Mouse (Mus musculus) right cerebral cortex, postnatal 10 days (tissue): ENCODE data around the gene Cln5.

Experiments used
- DNase-seq, 2 experiments: peaks; one replicate each; pipeline ENCODE4 v3.0.0; 2021; ENCODE audit warnings: low spot score in 2 of 2

The Cln5 gene

DNA sequence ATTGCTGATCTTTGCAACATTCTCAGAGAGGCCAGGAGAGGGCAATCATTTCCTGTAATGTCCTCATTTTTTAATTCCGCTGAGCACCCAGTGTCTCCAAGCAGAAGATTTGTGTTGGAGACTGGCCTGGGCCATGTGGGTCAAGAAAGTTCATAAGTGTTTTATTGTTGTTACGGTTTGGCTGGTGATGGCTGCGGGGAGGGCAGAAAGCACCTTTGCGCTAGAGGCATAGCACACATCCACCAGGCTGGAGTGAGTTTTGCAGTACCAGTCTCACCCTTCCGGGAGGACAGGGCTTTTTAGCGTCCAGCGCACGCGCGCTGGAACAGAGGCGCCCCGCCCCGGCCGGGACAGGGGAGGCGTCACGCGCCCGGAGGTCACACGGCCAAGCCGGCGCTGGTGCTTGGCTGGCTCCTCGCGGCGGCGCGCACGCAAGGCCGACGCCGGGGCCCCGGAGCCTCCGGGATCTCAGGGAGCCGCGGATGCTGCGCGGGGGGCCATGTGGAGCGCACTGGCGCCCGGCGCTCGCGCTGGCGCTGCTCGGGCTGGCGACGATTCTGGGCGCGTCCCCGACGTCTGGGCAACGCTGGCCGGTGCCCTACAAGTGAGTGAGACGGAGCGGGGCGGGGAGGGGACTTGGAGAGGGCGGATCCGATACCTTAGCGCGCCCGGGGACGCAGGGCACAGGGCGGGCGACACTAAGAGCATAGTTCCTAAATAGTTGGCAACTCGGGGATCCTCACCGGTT lies at the start of gene Cln5:
TSS of gene Cln5 (plus strand) at position 353 of the 748 bp plus-strand sequence.
- DNase-seq, result peak; percentile 92 to 93

DNA sequence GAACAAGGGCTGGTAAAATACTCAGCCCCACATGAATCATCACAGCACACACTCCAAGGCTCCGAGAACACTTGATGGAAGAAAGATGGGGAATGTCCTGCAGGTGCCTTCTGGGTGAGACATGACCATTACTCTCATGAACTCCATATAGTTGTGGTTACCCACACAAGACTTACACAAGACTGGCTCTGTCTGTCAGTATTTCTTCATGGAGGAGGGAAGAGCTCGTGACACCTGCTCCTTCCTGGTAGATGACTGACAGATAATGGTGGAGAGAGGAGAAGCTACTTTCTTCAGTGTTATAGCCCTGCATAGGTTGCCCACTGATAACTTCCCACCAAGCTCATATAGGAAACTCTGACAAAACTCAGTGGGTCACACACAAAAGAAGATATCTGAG lies 40.8 kb upstream of the Cln5 start:
- DNase-seq, result no peak

DNA sequence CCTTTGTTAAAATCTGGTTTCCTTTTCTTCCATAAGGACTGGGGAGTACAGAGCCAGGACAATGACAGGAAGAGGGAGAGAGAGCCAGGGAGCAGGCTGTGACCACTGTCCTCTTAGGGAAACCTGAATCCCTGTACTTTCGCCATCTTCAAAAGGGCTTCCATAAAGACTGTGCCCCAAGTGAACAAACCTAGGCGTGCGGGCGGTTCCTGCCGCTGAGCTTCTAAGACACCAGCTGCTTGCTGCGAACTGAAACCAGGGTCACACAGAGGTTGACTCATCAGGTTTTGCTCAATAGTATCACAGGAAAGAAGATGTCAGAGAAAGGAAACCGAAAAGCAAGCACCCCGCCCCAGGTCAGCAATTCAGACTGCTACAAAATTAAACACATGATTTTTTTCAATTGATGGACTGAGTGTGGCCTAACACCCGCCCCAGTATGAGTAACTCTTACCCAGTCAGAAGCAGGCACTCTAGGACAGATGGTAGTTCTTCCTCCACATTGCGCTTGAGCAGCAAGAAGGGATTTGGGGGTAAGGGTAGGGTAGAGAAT lies 36.7 kb upstream of the Cln5 start:
- no peak for DNase-seq

DNA sequence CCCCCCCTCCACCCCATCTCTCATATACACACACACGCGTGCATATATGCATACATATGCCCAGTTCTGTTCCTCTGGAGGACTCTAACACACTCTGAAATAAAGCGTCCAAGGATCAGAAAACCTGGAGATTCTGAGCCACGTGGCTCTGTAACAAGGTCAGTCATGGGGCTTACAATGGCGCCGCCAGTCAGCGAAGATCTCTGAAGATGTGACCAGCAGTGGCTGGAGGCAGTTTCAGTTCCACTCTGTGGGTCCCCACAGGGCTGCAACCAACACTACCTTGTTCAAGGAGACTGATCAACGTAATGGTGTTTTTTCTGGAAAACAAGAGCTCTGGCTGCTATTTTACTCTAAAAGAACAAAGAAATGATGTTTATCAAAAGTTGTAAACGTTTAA lies 35.9 kb upstream of the Cln5 start:
- DNase-seq, result no peak

DNA sequence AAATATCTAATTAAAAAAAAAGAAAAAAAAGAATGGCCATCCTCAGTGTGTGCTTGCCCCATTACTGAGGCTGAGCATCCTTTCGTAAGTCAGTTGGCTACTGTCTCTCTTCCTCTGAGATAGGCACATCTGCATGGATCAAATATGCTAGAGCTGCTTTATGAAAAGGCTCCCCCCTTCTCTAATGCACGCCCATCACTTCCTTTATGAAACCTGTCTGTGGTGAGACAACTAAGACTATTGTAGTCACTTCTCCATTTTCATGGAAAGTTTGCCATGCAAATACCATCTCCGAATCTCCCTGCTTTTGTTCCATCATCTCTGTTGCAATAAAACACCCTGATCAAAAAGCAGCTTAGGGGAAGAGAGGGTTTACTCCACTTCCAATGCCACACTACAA lies 33.0 kb upstream of the Cln5 start:
- DNase-seq, result no peak

DNA sequence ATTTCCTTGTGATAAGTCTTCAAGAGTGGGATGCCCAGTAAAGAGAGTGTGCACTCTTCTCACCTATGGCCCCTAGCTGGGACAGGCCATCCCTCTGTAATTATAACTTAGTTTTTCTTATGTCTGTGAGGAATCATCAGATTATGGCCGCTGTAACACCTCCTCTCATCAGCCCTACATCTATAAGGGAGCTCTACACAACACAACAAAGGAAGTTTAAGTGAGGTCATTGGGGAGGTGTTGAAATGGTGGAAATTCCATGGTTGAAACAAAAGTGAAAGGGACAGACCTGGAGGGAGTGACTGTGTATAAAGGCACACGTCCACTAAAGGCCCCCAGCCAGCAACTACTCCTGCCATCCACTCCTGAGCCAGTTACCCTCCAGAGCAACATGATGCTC lies 23.3 kb upstream of the Cln5 start, which contains the start of gene Acod1:
TSS of gene Acod1 (plus strand) at position 301 of the 400 bp plus-strand sequence.
- DNase-seq, result no peak

DNA sequence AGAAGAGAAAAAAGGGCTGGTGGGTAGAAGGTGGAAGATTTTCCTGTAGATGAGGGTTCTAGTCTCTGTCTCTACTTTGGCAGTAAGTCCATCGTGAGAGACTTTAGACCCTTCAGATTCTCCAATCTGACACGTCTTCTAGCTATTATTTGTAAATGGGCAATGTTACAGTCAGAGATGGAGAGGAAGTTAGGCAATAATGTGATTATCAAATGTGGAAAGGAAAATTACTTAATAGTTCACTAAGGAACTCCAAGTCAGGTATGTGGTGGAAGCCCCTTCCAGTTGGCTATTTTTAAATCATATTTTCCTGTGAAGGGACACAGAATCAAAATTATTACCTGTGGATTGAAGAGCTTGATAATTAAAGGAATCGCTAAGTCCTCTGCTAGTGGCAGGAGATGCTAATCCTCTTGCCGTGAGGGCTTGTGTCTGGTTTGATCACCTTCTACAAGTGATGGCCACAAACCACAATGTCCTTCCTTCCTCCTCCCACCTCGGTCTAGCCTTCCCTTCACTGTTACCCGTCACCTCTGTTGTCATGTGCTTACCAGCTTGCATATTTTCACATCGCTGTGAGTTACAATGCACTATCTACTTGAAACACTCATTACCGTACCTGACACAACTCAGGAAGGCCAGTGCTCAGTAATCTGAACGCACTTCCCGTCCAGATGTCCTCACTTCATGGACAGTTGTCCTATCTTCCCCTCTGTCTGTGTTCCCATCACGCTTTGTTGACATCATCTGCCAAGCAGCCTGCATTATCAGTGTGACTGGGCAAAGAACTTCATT lies 21.5 kb upstream of the Cln5 start:
- DNase-seq, result no peak

DNA sequence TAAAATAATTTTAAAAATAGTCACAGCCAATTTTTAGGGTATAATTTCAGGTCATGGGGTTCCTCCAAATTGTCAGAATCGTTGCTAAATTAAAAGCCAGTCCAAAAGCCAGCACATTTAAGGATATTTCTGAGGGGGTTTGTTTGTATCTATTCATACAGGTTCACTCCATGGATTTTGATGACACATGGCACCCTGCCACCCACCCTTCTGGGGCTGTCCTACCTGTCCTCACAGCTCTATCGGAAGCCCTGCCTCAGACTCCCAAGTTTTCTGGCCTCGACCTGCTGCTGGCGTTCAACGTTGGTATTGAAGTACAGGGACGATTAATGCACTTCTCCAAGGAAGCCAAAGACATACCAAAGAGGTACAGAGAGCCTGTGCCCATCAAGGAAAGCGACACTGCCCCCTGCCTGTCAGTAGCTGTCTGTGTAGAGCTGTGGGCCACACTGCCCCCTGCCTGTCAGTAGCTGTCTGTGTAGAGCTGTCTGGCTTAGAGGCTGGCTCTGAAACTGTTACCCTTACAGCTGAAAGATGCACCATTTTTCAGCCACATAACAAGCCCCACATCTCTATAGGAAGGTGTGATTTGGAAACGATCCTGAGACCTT lies 18.8 kb upstream of the Cln5 start:
- peak; percentile 69 to 77 for DNase-seq

DNA sequence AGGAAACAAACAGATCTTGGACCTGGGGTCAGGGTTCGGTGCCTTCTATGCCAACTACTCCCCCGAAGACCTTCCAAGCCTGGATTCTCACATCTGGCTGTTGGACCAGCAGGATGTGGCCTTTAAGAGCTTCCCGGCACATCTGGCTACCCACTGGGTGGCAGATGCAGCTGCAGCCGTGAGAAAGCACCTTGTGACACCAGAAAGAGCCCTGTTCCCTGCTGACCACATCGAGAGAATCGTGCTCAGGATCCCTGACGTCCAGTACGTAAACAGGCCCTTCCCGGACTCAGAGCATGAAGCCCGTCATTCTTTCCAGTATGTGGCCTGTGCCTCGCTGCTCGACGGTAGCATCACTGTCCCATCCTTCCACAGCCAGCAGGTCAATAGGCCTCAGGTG lies 15.3 kb upstream of the Cln5 start:
- DNase-seq, result no peak

DNA sequence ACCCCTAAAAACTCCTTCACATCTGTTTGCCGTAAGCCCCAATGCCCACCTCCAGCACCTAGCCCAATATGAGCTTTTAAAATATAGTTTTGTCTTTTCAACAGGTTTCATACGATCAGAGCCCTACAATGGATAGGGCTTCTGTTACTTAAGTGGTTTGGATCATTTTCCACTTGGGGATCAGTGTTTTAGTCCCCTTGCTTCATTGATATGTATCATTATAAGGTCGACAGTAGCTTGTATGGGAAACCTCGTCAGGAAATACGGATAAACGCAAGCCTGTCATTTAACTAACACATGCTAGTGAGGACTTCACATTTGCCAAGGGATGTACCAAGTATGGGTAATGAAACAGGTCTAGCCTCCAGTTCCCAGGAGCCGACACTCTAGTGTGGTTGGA lies 13.4 kb upstream of the Cln5 start:
- DNase-seq, result no peak

DNA sequence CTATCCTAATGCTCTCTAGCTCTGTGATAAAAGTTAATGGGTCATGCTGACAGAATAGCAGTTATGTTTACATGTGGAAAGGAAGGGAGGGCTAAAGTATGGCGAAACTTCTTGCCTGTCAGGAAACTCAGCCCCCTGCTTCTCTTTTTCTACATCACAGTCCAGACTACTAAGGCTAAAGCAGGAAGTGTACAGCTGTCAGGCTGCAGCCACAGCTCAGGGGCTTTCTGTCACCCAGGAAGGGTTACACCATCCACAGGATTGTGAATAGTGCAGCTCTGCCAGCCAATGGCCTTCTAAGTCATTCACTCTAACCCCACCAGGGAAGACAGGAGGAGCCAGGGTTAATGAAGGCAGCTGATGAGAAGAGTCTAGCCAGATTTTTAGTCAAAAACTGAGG lies 11.0 kb upstream of the Cln5 start:
- DNase-seq, result no peak

DNA sequence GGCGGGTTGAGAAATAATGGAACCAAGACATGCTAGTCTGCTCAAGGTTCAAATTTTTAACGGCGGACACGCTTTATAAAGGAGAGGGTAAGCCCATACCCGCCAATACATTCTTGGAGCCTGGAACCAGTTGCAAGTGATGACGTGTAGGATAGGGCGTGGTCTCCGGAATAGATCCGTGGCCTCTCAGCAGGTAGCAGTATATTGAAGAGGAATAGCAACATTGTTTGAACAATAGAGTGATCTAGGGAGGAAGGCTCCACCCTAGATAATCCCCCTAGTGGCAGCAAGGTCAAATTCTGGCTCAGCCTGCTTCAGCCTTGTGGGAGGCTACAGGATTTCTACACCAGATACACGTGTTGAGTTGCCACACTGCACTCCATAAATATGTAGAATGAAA lies 10.5 kb upstream of the Cln5 start:
- no peak for DNase-seq

DNA sequence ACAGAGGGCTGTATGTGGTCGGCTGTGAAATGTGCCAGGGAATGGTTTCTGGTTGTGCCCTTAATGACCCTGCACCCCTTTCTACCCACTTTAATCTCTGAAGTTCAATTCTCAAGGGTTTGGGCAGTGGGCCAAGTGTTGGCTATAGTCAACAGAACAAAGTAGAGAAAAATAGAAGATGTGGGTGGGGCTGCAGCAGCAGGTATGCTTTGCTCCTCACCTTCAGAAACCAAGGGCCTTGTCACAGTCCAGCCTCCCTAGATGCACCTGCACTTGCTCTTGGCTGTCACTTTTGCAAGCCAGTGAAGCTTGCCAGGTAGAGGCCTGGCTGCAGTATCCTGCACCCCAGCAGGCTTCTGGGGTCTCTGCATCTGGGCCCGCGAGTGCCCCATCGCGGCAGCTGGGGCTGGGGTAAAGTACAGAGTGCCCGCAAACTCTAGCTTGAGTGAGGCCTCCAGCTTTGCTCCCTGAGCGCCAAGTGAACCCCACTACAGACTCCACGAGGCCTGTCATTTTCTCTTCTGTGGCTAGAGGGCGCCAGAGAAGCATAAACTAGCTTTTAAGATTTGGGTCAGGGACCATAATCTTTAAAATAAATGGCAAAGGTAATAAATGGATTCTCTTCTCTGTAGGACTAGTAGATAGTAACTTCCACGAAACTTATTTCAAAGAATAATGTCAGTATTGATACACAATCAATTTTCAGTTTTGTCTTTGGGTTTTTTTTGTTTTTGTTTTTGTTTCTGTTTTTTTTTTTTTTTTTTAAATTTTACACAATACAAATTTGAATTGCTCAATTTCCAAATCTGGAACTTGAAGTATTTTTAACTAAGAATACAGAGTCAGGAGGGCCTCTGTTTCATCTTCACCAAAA lies 4.5 kb upstream of the Cln5 start:
- DNase-seq, result peak; percentile 65 to 78

DNA sequence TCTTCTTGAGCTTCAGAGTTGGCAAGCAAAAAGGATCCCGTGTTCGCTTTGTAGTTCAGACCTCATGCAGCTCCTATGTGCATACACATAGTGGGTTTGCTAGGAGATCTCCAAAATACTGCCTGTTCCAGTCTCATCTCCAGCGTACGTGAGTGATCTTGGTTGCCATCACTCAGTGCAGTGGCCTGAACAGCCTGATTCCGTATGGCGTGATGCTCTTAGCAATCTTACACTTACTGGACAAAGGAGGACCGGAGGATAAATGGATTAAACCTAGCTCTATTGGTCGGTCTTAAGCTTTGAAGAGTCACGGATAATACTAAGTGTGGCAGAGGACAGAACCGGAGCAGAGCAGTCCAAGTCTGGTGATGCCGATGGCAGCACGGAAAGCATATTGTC lies 552 bp upstream of the Cln5 start:
- DNase-seq, result no peak

DNA sequence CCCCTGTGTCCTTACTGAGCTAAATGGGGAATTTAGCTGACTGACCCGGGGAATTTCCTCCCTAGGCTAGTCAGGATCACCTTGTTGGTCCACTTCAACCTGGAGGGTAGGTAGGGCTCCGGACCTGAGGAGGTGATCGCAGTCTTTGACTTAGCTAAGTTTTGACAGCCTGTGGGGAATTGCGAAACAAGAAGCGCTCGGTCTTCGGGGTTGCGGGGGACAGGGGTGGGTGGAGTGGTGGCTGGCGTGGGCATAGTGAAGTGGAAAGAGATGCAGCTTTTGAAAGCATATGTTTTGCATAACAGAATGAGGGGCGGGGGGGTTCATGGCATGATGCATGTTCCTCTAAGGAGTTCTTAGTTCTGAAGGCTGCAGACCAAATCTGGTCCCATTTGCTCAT lies 774 bp downstream of the Cln5 start:
- DNase-seq, result no peak

DNA sequence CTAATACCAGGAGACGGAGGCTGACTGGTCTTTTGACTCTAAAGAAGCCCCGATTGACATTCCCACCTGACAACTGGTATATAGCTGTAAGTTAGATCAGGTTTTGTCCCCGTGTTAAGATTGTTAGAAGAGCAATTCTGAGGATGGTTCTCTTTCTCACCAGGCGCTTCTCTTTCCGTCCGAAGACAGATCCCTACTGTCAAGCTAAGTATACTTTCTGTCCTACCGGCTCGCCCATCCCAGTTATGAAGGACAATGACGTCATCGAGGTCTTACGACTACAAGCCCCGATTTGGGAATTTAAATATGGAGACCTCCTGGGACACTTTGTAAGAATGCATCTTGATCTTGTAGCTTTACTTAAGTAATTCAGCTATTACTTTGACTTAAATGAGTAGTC lies 1.5 kb downstream of the Cln5 start:
- DNase-seq, result no peak

DNA sequence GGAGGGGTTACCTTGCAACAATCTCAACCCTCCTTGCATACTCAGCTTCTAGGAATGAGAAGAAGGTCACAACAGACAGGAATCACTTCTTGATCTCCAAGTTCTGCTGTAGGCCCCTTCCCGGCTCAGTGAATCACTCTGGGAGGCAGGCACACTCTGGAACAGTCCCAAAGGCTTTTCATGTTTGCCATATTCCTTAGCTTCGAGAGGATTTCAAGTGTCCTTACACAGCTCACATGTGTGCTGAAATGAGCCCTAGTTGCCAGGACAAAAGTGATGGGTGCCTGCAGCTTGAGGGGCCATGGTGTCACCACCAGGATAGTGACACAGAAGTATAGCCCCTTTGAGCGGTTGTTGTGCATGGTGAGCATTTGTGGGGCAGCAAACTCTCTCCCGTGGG lies 2.7 kb downstream of the Cln5 start:
- no peak for DNase-seq

DNA sequence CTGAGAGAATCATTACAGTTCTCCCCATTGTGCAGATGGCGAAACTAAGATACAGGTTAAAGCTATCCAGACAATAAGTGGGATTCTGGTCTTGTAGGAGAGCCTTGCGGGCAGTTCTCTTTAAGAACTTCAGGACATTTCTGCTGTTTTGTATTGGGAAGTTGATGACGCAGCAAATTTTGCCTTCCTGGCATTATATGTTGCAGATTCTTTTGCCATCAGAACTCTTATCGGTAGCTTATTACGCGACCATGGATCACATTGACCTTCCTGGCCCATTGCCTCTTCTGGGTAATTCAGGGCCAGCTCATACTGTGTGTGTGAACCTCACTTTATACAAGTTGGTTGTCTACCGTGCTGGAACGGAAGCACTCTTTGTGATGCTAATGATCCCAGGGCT lies 3.8 kb downstream of the Cln5 start:
- no peak for DNase-seq

DNA sequence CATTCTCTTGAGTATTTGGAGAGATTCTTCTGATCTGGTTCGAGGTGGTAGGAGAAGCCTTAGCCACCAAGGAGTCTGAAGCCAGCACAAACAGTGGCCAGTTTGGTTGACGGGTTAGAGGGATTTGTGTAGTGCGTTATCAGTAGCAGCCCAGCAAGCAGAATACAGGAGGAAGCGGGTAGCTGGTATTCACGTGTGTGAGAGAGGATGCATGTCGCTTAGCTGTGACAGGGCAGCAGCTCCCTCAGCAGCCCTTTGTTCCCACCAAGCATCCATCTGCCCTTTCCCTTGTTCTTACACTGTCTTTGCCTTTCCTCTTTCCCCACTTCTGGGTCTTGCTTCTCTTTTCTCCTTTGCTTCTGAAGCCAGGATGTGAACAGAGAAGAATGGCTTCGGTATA lies 5.2 kb downstream of the Cln5 start:
- no peak for DNase-seq

DNA sequence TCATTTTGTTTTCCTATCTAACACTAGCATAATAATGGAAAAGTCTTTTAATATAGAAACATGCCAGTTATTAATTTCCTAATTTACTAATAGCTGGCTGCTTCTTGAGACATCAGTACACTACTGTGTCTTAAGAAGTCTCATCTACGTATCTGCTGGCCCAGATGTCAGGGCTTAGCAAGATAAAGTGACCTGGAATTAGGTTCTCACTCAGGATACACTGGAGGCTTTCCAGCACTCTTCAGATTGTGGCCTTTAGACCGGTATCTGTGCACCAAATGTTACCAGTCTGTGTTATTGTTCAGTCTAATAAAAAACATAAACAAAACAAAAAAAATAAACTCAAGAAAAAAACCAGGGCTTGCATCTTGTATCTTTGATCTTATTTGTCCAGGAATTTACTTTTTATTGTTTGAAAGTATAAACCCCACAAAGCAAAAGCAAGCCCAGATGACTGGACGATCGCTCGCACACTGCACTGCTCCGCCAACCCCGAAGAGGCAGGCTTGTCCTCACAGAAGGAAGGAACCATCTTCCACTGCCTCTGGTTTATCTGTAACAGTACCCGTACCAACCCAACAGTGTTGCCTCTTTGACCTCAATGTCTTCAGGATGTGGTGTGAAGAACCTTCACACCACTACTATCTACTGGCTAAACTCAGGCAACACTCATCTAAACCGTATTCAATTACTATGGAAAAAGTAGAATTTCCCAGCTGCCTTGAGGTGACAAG lies 7.4 kb downstream of the Cln5 start:
- no peak for DNase-seq
